Mouse (Mus musculus) adrenal gland (tissue): ENCODE results near the gene Ggact.

ENCODE experiments used
- intact Hi-C: fragments of 180-260 bp; cut with DNase I; formaldehyde crosslinking; loops from one replicate; pipeline ENCODE4 v1.15.1; 2025

Gene Ggact

DNA sequence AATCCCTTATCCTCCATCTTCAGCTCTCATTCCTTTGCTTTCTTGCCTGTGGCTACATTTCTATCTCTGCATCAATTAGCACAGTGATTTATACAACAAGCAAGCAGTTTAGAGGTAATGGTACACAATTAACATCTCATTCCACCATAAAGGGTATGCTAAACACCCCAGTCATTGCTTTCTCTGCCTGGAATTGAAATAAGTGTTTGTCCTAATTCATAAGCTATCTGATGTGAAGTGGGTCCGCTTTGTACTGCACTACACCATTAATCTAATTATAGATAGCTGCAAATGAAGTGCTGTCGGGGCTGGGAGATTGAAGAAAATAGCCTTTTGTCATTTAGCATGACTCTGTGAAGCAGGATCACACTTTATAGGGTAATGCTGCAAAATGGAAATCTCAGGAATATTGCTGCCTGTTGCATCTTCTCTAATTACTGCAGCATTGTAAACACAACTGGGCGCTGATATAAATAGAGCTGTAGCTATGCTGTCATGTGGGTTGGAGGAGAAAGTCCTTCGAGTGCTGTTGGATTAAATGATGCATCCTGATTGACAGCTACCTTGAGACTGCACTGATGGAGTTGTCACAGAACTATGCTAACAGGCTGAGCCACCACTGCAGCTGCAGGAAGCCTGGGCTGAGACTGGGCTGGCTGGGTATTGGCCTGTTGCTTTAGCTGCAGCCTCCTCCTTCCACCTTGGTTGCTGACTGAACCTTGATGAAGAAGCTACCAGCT, 41.5 kb downstream of the Ggact start:
- intact Hi-C loops: loop anchor here (10.0 kb wide), 1 partner anchor 337 kb away; the partner anchor contains the start of gene Pcca

DNA sequence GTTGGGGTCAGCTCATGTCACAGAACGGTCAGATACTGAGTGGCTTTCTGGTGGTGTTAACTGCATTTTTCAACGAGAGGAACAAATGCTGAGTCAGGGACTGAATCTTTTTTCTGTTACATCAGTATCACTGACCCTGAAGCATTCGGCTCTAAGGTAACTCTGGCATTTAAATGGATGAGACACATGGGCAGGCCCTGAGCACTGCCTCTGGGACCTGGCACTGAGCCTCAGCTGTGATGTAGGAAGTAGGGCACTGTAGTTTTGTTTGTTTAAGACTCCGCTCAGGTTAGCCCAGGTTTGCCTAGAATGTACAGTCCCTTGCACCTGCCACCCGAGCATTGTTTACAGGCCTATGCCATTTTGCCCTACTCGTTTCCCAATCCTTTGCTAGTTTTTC, 43.7 kb downstream of the Ggact start:
- intact Hi-C loops: loop anchor here (10.0 kb wide), 1 partner anchor 335 kb away; the partner anchor contains the start of gene Pcca

DNA sequence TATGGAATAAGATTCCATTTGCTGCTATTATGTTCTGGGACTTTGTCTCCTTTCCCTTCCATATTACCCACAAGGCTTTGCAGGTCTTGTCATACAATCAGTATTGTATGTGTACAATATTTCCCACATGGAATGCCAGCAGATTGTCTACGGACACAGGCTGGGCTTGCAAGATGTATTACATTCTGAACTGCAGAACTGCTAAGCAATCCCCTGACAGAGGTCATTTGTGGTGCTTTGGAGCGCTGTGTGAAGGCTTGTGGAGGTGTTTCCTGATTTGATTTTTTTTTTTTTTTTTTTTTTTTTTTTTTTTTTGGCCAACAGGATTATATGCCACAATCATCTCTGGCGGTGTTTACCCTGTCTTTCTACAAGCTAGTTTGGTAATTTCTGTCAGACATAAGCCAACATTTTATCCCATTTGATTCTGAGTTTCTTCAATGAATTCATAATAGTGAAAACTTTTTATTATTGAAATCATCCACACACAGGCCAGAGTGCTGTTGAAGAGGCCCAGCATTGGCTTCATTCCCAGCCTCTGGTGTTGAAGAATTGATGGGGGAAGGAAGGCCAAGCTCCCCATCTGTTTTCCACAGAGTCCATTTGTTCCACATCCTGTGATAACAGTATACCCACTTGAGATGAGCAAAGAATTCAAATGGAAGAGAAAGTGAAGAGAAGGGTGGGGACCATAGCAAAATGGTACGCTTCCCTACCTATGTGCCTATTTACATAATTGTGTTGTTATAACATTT, 45.8 kb downstream of the Ggact start:
- intact Hi-C loops: no loop called here

DNA sequence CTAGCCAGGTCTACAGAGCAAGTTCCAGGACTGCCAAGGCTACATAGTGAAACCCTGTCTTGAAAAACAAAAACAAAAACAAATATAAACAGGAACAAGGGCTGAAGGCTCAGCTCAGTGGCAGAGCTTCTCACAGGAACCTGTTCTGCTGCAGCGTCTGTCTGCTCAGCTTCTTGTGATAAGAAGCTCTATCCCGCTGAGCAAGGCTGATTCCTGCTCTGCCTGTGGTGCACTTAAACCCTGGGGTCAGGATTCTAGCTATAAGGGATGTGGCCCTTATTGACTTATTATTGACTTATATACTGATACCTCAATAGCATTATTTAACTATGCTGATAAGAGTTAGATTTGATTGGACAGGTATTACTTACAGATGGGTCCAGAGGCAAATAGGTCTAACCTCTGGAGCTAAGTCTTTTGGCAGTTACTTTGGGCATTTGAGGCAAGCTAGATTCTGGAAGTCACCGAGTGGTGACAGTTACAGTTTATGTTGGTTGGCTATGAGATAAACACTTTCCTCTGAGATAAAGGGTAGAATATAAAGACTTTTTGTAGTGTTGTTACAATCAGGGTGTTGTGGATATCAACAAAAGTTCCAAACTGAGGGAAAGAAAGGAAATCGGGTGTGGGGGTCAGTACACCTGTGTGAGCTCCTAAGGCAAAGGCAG, 48.0 kb downstream of the Ggact start:
- intact Hi-C loops: no loop called here

DNA sequence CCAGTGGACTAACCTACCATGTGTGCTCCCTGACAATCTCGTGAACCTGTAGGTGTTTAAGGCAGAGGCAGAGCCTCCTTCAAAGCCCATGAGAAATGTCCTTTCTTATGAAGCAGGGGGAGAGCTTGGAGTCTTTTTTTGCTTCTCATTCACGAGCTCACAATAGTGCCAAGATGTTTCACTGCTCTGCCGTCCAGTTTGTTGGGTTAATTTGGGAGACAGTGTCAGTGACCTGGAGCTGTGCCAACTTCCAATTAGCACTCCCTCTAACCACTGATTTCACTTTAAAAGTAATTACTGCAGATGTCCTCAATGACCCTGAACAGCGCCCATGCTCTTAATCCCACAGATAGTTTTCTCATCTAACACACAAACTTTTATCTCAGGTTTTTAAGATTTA, 50.9 kb downstream of the Ggact start:
- intact Hi-C loops: no loop called here

DNA sequence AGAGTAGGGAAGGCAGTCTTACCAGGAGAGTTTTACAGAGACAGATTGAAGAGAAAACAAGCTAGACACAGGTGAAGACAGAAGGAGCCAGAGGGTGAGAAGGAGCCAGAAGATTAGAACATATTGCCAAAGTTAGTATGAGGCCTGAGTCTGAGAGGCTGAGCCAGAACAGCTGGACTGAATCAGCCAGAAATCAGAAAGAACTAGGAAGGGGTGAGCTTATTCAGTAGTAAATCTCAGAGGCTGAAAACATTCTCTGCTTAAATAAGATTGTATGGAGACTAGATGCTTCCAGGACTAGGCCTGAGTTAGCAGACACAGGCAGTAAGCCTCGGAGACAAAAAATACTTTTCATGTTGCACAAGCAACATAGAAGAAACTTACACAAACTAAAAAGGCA, 53.8 kb downstream of the Ggact start:
- intact Hi-C loops: no loop called here

DNA sequence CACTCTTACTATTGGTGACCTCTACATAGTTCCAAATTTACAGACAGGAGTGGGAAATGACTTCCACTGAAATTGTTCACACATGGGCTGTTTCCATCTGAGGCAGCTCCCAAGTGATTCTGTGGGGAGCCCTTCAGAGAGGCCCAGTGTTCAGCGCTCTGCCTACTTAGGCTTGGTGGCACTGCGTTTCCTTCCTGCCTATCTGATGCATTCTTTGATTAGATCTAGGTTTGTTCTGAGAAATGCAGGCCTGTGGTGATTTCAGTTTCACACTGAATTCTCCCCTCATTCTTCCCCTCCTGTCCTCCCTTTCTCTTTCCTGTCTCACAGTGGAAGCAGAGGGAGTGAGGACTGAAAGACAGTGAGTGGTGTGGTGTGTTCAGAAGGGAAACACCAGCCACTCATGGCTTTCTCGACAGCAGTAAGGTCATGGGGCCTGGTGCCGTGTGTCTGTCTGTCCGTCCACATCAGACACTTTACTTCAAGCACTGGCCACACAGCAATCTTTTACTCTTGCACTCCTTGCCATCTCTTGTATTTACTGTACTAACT, 61.0 kb downstream of the Ggact start:
- intact Hi-C loops: no loop called here

DNA sequence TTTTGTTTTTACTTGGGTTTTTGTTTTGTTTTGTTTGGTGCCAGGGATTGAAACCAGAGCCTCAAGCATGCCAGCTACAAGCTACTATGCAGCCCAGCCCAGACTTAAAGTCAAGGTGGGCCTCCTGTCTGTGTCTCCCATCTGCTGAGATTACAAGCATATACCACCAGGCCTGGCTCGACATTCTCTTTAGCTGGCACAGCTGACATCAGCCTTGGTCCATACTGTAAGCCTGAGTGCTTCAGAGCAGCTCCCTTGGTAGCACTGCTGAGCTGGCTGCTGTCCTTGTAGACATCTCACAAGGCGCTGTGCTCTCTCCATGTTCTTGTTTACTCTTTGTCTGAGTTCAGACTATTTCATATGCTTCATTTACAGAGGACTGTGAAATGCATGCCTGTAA, 76.5 kb downstream of the Ggact start:
- intact Hi-C loops: no loop called here

DNA sequence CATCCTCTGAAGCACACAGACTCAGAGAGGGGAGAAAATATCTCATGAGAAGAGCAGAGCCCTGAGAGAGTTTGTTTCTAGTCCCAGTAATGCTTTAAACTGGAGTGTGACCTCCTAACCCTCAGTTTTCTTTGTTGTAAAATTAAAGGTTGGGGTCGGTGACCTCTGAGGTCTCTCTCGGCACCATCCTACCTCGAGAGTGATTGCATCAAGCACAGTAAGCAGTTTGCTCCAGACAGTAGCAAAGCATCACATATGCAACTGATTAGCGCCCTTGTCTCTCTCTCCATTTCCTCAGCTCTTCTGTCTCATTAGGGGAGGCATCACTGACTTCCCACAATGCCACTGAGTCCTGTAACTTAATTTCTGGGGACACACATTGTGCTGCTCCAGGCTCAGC, 77.3 kb downstream of the Ggact start:
- intact Hi-C loops: no loop called here

DNA sequence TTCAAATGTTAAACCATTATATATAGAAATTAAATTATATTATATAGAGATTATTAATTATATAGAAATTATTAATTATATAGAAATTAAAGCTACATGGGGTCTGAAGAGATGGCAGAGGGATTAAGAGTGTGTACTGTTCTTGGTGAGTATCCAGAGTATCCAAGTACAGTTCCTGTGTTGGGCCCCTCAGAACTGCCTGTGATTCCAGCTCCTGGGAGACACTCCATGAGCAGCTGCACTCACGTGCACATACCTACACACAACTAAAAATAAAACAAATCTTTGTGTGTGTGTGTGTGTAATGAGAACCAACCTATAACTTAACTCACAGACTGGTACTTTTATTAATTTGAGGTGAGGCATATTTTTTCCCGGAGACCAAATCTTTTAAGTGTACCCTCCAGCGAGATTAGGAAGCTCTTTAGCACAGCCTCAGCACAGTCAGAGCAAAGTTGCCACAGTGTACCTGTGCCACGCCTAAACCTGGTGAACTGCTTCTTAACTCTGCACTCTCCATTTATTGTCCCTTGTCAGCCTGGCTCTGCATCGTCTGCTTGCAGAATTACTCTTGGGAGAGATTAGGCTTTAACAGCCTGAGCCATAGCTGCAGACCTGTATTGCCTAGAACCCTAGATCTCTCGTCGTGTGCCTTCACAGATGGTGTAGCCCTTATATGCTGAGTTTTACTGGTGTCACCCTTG, 77.9 kb downstream of the Ggact start:
- intact Hi-C loops: no loop called here

DNA sequence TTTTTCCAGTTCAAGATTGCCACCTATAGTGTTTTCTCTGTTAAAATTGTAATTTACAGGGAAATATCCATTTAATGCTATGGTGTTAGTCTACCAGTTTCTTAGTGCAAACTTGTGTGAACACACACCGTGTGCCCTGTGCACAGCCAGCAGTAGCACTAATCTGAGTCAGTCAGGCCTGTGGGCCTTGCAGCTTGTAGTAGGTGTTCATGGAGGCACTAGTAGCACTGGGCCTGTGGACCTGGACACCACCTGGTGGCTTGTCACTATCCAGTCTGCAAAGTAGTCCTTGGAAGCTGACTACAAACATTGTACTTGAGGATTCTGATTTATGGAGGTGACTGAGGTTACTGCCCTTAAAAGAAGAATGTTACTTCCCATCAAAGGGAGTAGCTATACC, 78.8 kb downstream of the Ggact start:
- intact Hi-C loops: no loop called here

DNA sequence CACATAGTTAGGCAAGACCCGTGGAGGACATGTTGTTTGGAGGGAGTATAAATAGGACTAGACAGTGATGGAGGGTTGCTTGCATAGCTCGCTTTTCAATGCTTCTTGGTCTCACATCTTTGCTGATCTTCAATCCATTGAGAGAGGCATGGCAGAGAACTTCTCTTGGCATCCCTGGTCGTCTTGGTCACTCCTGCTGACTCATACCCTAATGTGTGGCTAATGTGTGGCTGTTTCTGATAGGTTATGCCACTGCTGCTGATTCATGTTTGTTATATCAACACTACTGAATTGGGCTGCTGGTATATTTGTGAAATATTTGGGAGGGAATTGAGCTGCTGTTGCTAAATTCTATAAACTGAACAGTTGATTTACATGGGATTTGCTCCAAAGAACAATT, 79.9 kb downstream of the Ggact start:
- intact Hi-C loops: no loop called here

DNA sequence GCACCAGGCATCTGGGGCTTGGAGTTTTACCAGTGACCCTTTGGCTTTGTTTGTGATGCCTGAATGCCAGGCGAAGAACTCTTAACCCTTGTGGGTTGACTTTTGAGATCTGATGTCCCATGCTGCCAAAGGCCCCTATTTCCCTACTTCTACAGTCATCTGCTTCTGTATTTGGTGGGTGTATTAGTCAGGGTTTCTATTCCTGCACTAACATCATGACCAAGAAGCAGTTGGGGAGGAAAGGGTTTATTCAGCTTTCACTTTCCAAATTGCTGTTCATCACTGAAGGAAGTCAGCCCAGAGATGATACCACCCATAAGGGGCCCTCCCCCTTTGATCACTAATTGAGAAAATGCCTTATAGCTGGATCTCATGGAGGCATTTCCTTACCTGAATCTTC, 83.1 kb downstream of the Ggact start:
- intact Hi-C loops: no loop called here

DNA sequence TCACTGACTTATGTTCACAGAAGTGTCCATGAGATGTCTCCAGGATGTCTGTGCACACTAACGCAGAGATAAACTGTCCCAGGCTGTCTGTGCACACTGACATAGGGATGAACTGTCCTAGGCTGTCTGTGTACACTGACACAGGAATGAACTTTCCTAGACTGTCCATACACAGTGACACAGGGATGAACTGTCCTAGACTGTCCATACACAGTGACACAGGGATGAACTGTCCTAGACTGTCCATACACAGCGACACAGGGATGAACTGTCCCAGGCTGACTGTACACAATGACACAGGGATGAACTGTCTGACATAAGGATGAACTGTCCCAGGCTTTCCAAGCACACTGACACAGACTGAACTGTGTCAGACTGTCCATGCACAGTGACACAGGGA, 88.1 kb downstream of the Ggact start:
- intact Hi-C loops: no loop called here

DNA sequence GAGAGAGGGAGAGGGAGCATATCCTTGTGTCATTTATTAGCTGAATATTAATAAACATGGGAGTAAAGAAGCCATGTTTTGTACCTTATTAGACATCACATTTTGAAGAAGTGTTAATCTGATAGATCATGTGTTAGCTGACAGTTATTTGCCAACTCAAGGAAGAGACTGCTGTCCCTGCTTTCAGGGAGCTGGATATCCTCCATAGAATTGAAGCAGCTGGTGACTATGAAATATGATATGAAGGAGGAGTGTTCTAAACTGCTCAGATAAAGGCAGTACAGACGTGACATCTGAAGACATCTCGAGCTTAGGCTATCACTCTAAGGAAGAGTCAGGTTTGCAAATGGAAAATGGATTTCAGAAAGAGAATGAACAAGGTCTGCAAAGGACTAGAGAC, 89.8 kb downstream of the Ggact start:
- intact Hi-C loops: no loop called here

DNA sequence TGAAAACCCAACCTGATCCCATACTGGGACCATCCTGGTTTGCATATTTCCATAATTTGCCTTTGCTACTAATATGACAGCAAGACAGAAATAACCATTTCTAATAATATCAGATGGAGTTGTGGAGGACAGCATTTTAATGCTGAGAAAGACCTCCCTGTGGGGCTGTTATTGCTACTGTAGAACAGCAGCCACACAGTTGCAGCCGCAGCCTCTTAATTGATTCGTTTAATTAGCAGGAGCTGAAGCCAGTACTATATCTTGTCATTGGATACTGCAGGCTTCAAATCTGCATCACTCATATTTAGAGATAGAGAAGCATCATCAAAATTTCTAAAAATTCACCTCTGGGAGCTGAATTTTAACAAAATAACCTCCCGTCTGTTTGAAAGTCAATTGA, 92.6 kb downstream of the Ggact start:
- intact Hi-C loops: no loop called here

DNA sequence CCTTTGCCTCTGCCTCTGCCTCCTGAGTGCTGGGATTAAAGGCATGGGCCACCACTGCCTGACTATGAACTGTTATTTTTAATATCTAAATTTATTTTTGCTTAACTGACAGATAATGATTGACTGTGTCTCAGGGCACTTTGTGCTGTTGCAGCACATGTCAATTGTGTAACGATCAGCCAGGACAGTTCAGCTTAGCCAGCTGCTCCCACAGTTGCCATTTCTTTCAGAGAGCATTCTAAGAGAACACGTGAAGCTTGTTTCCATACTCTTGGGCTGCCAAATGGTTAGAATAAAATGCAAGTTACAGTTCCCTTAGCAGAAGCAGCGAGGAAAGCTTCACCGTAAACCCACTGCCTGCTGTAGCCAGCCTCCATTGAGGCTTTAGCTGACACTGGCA, 113.3 kb downstream of the Ggact start:
- intact Hi-C loops: no loop called here

DNA sequence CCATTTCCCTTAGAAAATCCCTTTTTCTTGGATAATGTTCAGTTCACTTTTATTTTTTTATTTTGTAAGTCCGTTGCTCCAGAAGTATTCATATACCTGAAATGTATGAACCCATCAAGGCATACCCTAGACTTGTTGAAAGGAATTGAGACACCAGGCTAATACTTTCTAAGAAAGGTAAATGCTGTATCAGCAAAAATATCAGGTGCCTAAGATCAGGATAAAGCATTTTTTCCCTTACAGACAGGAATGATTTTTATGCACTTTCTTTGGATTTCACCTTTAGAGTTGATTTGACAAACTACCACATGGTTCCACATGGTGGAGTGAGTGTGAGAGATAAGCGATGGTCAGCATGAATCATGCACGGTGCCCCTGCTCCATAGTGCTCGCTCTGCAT, 120.2 kb downstream of the Ggact start:
- intact Hi-C loops: no loop called here

DNA sequence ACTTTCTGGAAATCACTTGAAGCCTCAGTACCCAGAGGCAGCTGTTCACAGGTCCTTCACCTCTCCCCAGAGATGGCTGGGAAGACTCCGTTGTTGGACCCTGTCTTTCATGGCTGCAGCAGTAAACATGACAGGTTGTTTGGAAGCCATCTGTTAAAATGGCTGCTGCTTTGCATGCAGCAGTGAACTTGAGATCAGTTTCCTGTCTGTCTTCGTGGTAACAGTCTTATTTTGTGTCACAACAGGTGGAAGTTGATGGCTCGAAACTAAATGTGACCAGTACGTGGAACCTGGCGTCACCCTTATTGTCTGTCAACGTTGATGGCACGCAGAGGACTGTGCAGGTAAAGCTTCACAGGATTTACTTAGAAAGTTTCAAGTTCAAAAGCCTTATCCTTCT, 123.4 kb downstream of the Ggact start:
- intact Hi-C loops: no loop called here

DNA sequence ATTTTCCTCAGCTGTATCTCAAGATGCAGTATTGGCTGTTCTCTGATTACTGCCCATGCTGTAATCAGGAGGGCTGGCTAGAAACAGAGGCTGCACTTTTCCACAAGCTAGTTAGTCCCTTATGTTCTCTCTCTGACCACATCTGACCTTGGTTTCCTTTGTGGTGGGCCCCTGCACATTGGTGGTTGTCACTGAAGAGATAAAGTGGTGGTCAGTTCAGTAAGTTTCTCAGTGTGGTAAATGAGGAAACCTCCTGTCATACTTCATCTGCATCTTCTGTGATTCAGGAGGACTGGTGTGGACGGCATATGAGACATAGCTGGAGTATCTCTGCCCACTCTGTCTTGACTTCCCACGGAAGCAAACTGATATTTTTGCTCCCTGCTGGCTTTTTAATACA, 125.4 kb downstream of the Ggact start:
- intact Hi-C loops: no loop called here

DNA sequence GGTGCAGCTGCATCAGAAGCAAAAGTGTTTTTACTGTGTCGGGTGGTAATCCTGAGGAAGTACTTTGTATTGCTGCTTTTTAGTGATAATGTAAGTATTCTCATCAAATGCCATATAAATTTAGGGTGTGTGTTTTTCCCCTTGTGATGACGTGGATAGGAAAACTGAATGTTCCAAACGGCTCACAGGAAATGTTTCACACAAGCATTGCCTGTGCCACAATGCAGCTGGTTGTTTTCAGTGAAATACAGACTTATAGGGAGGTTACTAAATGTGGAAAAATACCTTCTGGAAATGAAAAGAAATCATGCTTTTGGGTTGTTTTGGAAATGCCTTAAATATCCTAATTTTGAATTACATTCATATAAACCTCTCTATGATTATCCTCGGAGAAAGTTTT, 128.9 kb downstream of the Ggact start:
- intact Hi-C loops: no loop called here

DNA sequence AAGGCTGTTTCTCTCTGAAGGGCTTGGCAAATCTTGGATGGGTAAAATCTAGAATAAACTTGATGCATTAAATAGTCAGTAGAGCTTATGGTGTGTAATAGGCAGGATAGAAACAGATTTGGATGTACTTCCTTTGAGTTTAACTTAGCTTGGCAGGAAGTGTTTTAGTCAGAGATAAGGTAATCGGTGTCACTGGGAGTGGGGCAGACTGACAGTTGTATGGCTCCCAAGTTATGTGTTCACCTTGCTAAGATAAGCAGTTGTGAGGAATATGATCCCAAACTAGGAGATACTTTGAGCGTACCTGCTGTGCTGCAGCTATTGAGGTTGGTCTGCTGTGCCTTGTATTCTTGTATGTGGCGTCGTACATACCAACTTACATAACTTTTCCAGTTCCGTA, 147.1 kb downstream of the Ggact start:
- intact Hi-C loops: no loop called here
